Mouse (Mus musculus) Patski (cell line): ENCODE data around the gene Ralgapa2. TPM values are rescaled to one million over a fixed set of nuclear protein-coding genes. Genes with fewer than 3 reads are reported as not detected.

Experiments
- ATAC-seq: fragments of 100-300 bp; one replicate; pipeline ENCODE4 v1.8.0; 2021
- CTCF ChIA-PET: fragments of 350-600 bp; sonication (Branson Sonifier 250); formaldehyde crosslinking; loops from one replicate; lab custom pipeline; 2022; ENCODE audit warnings: inconsistent platforms; lab: Charles Lee
- POLR2A ChIA-PET: fragments of 350-600 bp; sonication (Branson Sonifier 250); formaldehyde crosslinking; loops from one replicate; lab custom pipeline; 2022; ENCODE audit warnings: antibody characterized with exemption, inconsistent platforms; lab: Charles Lee
- DNase-seq: peaks from one replicate; pipeline ENCODE4 v3.0.0-alpha.2; 2011; ENCODE audit warnings: low read depth, low spot score
- H3K27me3 ChIP-seq: fragments of 371-371 bp; one replicate; pipeline ENCODE4 v1.5.1; 2021
- CTCF ChIP-seq: fragments of 100-300 bp; IDR thresholded peaks from one replicate; pipeline ENCODE4 v1.5.1; 2021
- in situ Hi-C: fragments of 300-500 bp; cut with MboI; formaldehyde crosslinking; loops from 3 replicates; pipeline ENCODE4 v1.11.1; 2018; ENCODE audit warnings: low pct_unique_long_range_greater_than_20kb, mixed read lengths
- polyA plus RNA-seq: library from polyadenylated mRNA; unstranded; gene quantifications from one replicate; pipeline ENCODE4 v1.2.3, GENCODE M21; 2021

Ralgapa2 gene
- polyA plus RNA-seq, result 4.7 TPM

- TF ChIP-seq CTCF, result no peak
- ATAC-seq, result peak; percentile 98
- in situ Hi-C loops, result no loop called here
- CTCF ChIA-PET, result no interaction called here
- POLR2A ChIA-PET, result interaction anchor here (0.7 kb wide), 1 partner anchor 876 kb away, joined by 6 read pairs; no protein-coding TSS in a partner anchor
- peak; percentile 93 for DNase-seq
- H3K27me3 ChIP-seq, result peaks cover 7% of the 10 kb centered on the region
Observed at GRCm38 (mm10) chr2:146511911-146512580, at the start of gene Ralgapa2. Gene Ralgapa2, minus strand, starts transcription at chr2:146512344.

DNA sequence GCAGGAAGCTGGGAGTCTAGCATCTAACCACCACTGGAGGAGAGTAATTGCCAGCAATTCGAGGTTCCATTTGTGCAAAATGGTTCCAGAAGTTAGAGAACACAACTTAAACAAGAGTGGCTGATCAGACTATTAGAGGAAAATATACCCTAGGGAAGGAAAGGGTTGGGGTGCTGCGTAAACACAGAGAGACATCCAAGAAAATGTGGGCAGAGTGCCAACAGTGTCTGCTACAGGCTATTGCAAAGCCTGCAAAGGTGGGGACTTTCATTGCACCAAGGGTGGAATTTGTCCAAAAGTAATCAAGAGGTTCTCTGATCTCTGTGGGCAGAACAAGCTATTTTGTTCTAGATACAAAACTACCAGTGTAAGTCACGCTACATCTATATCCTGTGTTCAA, 49.4 kb upstream of the Ralgapa2 start:
- TF ChIP-seq CTCF, result no peak
- CTCF ChIA-PET, result no interaction called here
- in situ Hi-C loops, result no loop called here
- ATAC-seq, result no peak
- DNase-seq, result no peak
- POLR2A ChIA-PET, result no interaction called here
- peaks cover 15% of the 10 kb centered on the region for H3K27me3 ChIP-seq

- CTCF ChIA-PET, result no interaction called here
- ATAC-seq, result no peak
Observed at GRCm38 (mm10) chr2:146560633-146561043, 48.5 kb upstream of the Ralgapa2 start.

GRCm38 (mm10) chr2:146556148-146556547, 44.0 kb upstream of the Ralgapa2 start:
- POLR2A ChIA-PET, result no interaction called here

More at GRCm38 (mm10) chr2:146560633-146561043, 48.5 kb upstream of the Ralgapa2 start:
- POLR2A ChIA-PET, result no interaction called here
- in situ Hi-C loops, result no loop called here
- no peak for TF ChIP-seq CTCF
- no peak for DNase-seq
- H3K27me3 ChIP-seq, result peaks cover 24% of the 10 kb centered on the region

DNA sequence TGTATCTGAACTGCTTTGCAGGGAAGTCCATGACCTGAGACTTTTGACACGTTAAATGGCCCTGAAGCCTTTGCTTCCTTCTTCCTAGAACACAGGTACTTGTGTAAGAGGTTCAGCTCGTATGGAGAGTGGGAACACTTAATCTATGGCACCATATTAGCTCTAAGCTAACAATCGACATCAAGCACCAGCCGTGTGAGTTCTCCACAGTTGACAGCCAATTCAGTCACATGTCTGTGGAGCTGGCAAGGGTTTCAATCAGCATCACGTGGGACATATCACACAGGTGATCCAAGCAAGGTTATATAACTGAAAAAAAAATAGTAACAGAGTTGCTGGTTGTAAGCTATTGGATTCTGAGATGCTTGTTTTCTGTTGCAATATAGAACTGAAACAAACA, 43.2 kb upstream of the Ralgapa2 start:
- H3K27me3 ChIP-seq, result peaks cover 30% of the 10 kb centered on the region
- ATAC-seq (no peak), DNase-seq (no peak)
- ChIA-PET CTCF (no interaction called here), POLR2A (no interaction called here)
- TF ChIP-seq CTCF, result no peak
- in situ Hi-C loops, result no loop called here

More at GRCm38 (mm10) chr2:146556148-146556547, 44.0 kb upstream of the Ralgapa2 start:
- H3K27me3 ChIP-seq, result peaks cover 30% of the 10 kb centered on the region
- CTCF ChIA-PET, result no interaction called here
- in situ Hi-C loops, result no loop called here
- no peak for TF ChIP-seq CTCF
- no peak for DNase-seq
- ATAC-seq, result no peak

DNA sequence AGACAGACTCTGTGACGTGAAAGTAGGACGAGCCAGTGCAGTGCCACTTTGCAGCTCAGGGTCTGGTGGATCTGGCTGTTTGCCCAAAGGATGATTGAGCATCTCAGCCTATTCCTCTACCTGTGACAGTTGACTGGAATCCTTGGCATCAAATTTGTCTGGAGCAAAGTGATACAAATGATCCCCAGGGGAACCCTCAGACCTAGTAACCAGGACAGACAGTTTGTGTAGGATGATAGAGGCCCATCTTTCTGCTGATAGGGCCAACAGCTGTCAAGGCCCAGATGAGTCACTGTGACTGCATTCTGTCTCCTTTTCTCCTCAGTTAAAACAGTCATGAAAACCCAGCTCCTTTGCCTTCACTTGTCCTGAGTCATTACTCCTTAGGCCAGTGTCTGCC, 41.6 kb upstream of the Ralgapa2 start:
- POLR2A ChIA-PET, result no interaction called here
- TF ChIP-seq CTCF, result no peak
- CTCF ChIA-PET, result interaction anchor here (1.2 kb wide), 1 partner anchor 59 kb away, joined by 3 read pairs; no protein-coding TSS in a partner anchor
- no peak for DNase-seq
- in situ Hi-C loops, result no loop called here
- ATAC-seq, result no peak
- H3K27me3 ChIP-seq, result peaks cover 24% of the 10 kb centered on the region

DNA sequence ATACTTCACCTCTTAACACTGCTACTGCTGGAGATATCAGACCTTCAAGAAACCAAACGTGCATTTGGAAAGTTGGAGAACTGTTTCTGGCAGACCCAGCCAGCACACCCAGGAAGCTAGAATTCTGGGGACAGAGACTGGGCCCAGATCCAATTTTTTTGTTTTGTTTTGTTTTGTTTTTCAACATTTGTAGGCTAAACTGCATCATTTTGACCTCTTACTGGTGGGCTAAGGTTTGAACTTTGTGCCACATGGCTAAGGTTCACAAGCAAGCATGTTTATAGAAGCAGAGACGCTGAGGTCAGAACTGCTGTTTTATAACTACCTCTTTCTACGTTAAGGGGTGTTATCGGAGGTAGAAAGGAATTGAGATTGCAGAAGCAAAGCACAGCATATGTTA, 39.7 kb upstream of the Ralgapa2 start:
- H3K27me3 ChIP-seq, result peaks cover 14% of the 10 kb centered on the region
- TF ChIP-seq CTCF, result no peak
- in situ Hi-C loops, result no loop called here
- ATAC-seq, result no peak
- no peak for DNase-seq
- ChIA-PET POLR2A (no interaction called here), CTCF (no interaction called here)

DNA sequence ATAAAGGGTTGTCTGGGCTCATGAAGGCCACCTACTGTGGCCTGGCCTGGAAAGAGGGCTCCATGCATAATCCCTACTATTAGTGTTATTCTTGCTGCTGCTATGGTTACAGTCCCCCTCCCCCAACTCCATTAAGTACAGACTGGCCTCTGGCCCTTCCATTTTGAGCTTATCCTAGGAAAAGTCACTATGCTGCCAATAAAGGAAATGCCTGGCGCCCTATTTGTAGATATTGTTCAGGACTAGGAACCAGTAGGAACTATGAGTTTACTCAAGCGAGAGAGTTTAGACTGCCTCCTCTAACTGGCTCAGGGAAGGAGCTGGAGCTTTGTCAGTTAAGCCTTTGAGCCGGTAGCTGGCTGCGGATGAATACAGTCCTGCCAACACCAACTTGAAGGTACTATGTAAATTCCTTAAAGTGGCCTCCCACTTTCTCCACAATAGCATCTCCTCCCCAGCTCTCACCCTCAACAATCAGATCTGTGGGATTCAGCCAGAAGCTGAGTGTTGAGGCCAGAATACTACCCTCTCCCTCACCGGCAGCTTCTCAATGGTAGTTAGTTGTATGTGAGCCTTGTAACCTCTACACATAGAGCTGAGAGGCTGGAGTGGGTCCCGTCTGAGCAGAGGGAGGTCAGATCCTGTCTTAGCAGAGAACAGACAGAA, 37.1 kb upstream of the Ralgapa2 start:
- no peak for ATAC-seq
- POLR2A ChIA-PET, result no interaction called here
- CTCF ChIA-PET, result no interaction called here
- no peak for TF ChIP-seq CTCF
- in situ Hi-C loops, result no loop called here
- no peak for DNase-seq
- no peaks in the 10 kb centered on the region for H3K27me3 ChIP-seq

DNA sequence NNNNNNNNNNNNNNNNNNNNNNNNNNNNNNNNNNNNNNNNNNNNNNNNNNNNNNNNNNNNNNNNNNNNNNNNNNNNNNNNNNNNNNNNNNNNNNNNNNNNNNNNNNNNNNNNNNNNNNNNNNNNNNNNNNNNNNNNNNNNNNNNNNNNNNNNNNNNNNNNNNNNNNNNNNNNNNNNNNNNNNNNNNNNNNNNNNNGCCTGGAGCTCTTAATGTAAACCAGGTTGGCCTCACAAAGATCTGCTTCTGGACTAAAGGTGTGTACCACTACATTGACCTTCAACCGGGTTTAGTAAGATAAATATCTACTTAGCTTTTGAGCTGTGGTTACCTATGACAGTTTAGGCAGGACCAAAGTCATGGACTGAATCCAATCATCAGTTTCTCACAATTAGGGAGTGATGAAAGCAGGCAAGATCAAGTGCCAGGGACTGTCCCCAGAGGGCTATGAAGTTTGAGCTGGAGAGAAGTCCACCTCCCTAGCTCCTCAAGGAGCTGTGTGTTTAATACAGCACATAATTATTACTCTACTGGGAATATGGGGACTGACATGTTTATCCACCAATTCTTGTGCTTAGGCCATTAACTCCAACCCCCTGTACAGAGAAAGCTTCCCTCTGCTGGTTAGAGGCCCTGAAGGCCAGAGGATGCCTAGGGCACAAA, 32.1 kb upstream of the Ralgapa2 start:
- ATAC-seq (no peak), DNase-seq (no peak)
- CTCF ChIA-PET, result no interaction called here
- TF ChIP-seq CTCF, result no peak
- H3K27me3 ChIP-seq, result peaks cover 3% of the 10 kb centered on the region
- in situ Hi-C loops, result no loop called here
- POLR2A ChIA-PET, result no interaction called here

DNA sequence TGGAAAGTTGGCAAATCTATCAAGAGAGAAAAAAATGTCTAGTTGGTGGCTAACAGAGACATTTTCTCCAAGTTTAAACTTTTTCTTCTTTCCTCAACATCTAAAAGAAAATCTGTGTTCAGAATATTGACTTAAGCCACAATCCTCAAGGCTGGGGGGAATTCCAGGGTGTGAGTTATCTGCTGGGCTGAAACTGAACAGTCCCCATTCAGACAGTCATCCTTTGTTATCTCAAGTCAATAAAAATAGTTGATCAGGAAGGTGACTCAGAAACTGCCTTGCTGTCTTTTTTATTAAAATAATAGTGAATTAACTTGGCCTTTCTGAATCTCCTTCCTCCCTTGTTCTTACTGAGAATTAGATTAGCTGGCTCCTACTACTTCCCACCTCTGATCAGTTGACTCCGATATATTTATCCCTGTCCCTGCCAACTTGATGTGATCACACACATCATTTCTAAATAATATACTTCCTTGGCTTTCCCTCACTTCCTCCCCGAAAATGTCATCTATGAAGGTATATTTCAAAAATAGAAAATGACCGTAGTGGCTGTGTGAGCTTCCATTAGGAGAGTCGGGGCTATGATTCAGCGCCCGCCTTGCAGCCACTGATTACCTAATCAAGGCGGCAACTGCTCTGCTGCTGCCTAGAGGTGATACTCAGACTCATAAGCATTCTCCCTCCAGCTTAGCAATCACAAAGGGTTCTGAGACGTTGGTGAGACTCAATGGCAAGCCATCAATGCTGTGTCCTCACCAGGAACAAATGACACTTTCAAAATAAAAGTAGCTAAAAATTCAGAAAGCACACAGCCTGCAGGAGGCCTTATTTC, 21.2 kb upstream of the Ralgapa2 start:
- ATAC-seq, result no peak

More for the DNA sequence above, 21.2 kb upstream of the Ralgapa2 start:
- peaks cover 3% of the 10 kb centered on the region for H3K27me3 ChIP-seq
- TF ChIP-seq CTCF, result no peak
- POLR2A ChIA-PET, result no interaction called here
- in situ Hi-C loops, result no loop called here
- CTCF ChIA-PET, result no interaction called here
- no peak for DNase-seq
